Mouse (Mus musculus) stomach, embryonic 16.5 days (tissue): ENCODE results near the gene Ttc22. TPM values are rescaled to one million over a fixed set of nuclear protein-coding genes. Genes with fewer than 3 reads are reported as not detected.

ENCODE experiments used
- polyA plus RNA-seq: library from polyadenylated mRNA; unstranded; fragments of >200 nt; fragmentation: Nextera tagmentation; extraction: Ambion mirVana; gene quantifications from 2 replicates; pipeline ENCODE4 v1.2.1, GENCODE M21; 2015

Gene Ttc22
- polyA plus RNA-seq, 1 experiment from 2014 or later = 12.6 TPM

Other genes with a start within 250 kb of the Ttc22 start
- gene Pcsk9, start 158.1 kb upstream of the Ttc22 start, polyA plus RNA-seq = 23.0 and 24.7 TPM in 2 replicates
- gene Bsnd, start 130.1 kb upstream of the Ttc22 start, polyA plus RNA-seq = not detected in 2 replicates
- 4.2 and 4.9 TPM in 2 replicates for gene Dhcr24, start 61.4 kb upstream of the Ttc22 start, polyA plus RNA-seq
- gene Lexm, start 5.2 kb upstream of the Ttc22 start, polyA plus RNA-seq = not detected in 2 replicates
- 12.8 and 13.8 TPM in 2 replicates for gene Pars2, start 28.6 kb downstream of the Ttc22 start, polyA plus RNA-seq
- 82.7 and 83.3 TPM in 2 replicates for gene Ttc4, start 56.5 kb downstream of the Ttc22 start, polyA plus RNA-seq
- 0.14 TPM in 1 of 2 replicates, not detected in the other for gene Mroh7, start 108.5 kb downstream of the Ttc22 start, polyA plus RNA-seq
- gene Fam151a, start 111.5 kb downstream of the Ttc22 start, polyA plus RNA-seq = 5.4 and 7.7 TPM in 2 replicates
- gene Acot11, start 182.6 kb downstream of the Ttc22 start, polyA plus RNA-seq = 7.9 and 10.5 TPM in 2 replicates